Mouse (Mus musculus): ENCODE results near the gene Exoc2. TPM values are rescaled to one million over a fixed set of nuclear protein-coding genes. Genes with fewer than 3 reads are reported as not detected.

Gene Exoc2
- polyA plus RNA-seq, 1 experiment from 2014 or later: 36.0 TPM

GRCm38 (mm10) chr13:30931613-30932012 lies 42.3 kb downstream of the Exoc2 start:
- Histone ChIP-seq H3K4me1 (ENCODE audit: control insufficient read depth, insufficient read depth, low read length) (0 out of 2 replicates have a peak, but pooled peaks cover 2% of the 10 kb centered on the region), H3K4me3 (ENCODE audit: low read depth, low read length) (no peak overlapping the region), H3K36me3 (ENCODE audit: control insufficient read depth, insufficient read depth, low read length) (0 out of 2 replicates have a peak, but pooled peaks cover 2% of the 10 kb centered on the region), H3K9ac (replicated peaks; ENCODE audit: low read depth, low read length) (no peak overlapping the region), H3K27me3 (ENCODE audit: control insufficient read depth, insufficient read depth, low read length) (no peaks in the 10 kb centered on the region), H3K9me3 (ENCODE audit: control insufficient read depth, low read depth, low read length) (no peaks in the 10 kb centered on the region), H3K27ac (ENCODE audit: low read length) (no peak overlapping the region), H3K4me2 (replicated peaks; ENCODE audit: low read depth, low read length) (no peak overlapping the region)
- WGBS: 72% methylated on average over 4 of the region's 4 CpGs
- ATAC-seq (ENCODE audit: insufficient number of reproducible peaks, insufficient read depth, low FRiP score, low read depth): no peak

GRCm38 (mm10) chr13:30929119-30929518 lies 44.8 kb downstream of the Exoc2 start:
- Histone ChIP-seq H3K9ac (replicated peaks; ENCODE audit: low read depth, low read length) (no peak overlapping the region), H3K4me3 (ENCODE audit: low read depth, low read length) (no peak overlapping the region), H3K4me1 (ENCODE audit: control insufficient read depth, insufficient read depth, low read length) (0 out of 2 replicates have a peak, but pooled peaks cover 2% of the 10 kb centered on the region), H3K9me3 (ENCODE audit: control insufficient read depth, low read depth, low read length) (no peaks in the 10 kb centered on the region), H3K36me3 (ENCODE audit: control insufficient read depth, insufficient read depth, low read length) (peaks cover under 1% of the 10 kb centered on the region; the same call in 1 of the 2 replicates), H3K27me3 (ENCODE audit: control insufficient read depth, insufficient read depth, low read length) (no peaks in the 10 kb centered on the region), H3K4me2 (replicated peaks; ENCODE audit: low read depth, low read length) (no peak overlapping the region), H3K27ac (ENCODE audit: low read length) (no peak overlapping the region)
- WGBS: 84% methylated on average over 2 of the region's 2 CpGs
- no peak for ATAC-seq (ENCODE audit: insufficient number of reproducible peaks, insufficient read depth, low FRiP score, low read depth)

- H3K27ac ChIP-seq (ENCODE audit: low read length): no peak overlapping the region
- no peaks in the 10 kb centered on the region for H3K27me3 ChIP-seq (ENCODE audit: control insufficient read depth, insufficient read depth, low read length)
- ATAC-seq (ENCODE audit: insufficient number of reproducible peaks, insufficient read depth, low FRiP score, low read depth): peak; percentile 28; the same call in 1 of the 2 replicates
- WGBS: 53% methylated on average over 6 of the region's 6 CpGs
- H3K4me2 ChIP-seq (replicated peaks; ENCODE audit: low read depth, low read length): no peak overlapping the region
- H3K4me1 ChIP-seq (ENCODE audit: control insufficient read depth, insufficient read depth, low read length): 0 out of 2 replicates have a peak, but pooled peaks cover 2% of the 10 kb centered on the region
- no peak overlapping the region for H3K9ac ChIP-seq (replicated peaks; ENCODE audit: low read depth, low read length)
- no peak overlapping the region for H3K4me3 ChIP-seq (ENCODE audit: low read depth, low read length)
- H3K9me3 ChIP-seq (ENCODE audit: control insufficient read depth, low read depth, low read length): no peaks in the 10 kb centered on the region
- no peaks in the 10 kb centered on the region; the same call in 1 of the 2 replicates for H3K36me3 ChIP-seq (ENCODE audit: control insufficient read depth, insufficient read depth, low read length)
These were observed 49.6 kb downstream of the Exoc2 start for GRCm38 (mm10) chr13:30924269-30924668.

- no peaks in the 10 kb centered on the region for H3K9me3 ChIP-seq (ENCODE audit: control insufficient read depth, low read depth, low read length)
- H3K27ac ChIP-seq (ENCODE audit: low read length): no peak overlapping the region
- H3K27me3 ChIP-seq (ENCODE audit: control insufficient read depth, insufficient read depth, low read length): no peaks in the 10 kb centered on the region
- no peak overlapping the region for H3K4me2 ChIP-seq (replicated peaks; ENCODE audit: low read depth, low read length)
- H3K36me3 ChIP-seq (ENCODE audit: control insufficient read depth, insufficient read depth, low read length): no peaks in the 10 kb centered on the region; the same call in 1 of the 2 replicates
- WGBS: 86% methylated on average over 4 of the region's 4 CpGs
- H3K4me3 ChIP-seq (ENCODE audit: low read depth, low read length): no peak overlapping the region
- ATAC-seq (ENCODE audit: insufficient number of reproducible peaks, insufficient read depth, low FRiP score, low read depth): no peak
- 0 out of 2 replicates have a peak, but pooled peaks cover 2% of the 10 kb centered on the region for H3K4me1 ChIP-seq (ENCODE audit: control insufficient read depth, insufficient read depth, low read length)
- no peak overlapping the region for H3K9ac ChIP-seq (replicated peaks; ENCODE audit: low read depth, low read length)
These were observed 52.0 kb downstream of the Exoc2 start for GRCm38 (mm10) chr13:30921914-30922313.

GRCm38 (mm10) chr13:30913757-30914156 lies 60.1 kb downstream of the Exoc2 start:
- no peak overlapping the region for H3K4me2 ChIP-seq (replicated peaks; ENCODE audit: low read depth, low read length)
- no peak for ATAC-seq (ENCODE audit: insufficient number of reproducible peaks, insufficient read depth, low FRiP score, low read depth)
- H3K4me3 ChIP-seq (ENCODE audit: low read depth, low read length): no peak overlapping the region
- H3K9me3 ChIP-seq (ENCODE audit: control insufficient read depth, low read depth, low read length): no peaks in the 10 kb centered on the region
- no peak overlapping the region for H3K9ac ChIP-seq (replicated peaks; ENCODE audit: low read depth, low read length)
- no peaks in the 10 kb centered on the region for H3K27me3 ChIP-seq (ENCODE audit: control insufficient read depth, insufficient read depth, low read length)
- H3K27ac ChIP-seq (ENCODE audit: low read length): no peak overlapping the region
- peaks cover 4% of the 10 kb centered on the region for H3K4me1 ChIP-seq (ENCODE audit: control insufficient read depth, insufficient read depth, low read length)
- H3K36me3 ChIP-seq (ENCODE audit: control insufficient read depth, insufficient read depth, low read length): no peaks in the 10 kb centered on the region; the same call in 1 of the 2 replicates

GRCm38 (mm10) chr13:30913028-30913427 lies 60.9 kb downstream of the Exoc2 start:
- H3K4me1 ChIP-seq (ENCODE audit: control insufficient read depth, insufficient read depth, low read length): peaks cover 4% of the 10 kb centered on the region
- H3K9ac ChIP-seq (replicated peaks; ENCODE audit: low read depth, low read length): no peak overlapping the region
- WGBS: 16% methylated on average over 4 of the region's 4 CpGs
- H3K36me3 ChIP-seq (ENCODE audit: control insufficient read depth, insufficient read depth, low read length): no peaks in the 10 kb centered on the region; the same call in 1 of the 2 replicates
- ATAC-seq (ENCODE audit: insufficient number of reproducible peaks, insufficient read depth, low FRiP score, low read depth): no peak
- no peak overlapping the region for H3K27ac ChIP-seq (ENCODE audit: low read length)
- H3K9me3 ChIP-seq (ENCODE audit: control insufficient read depth, low read depth, low read length): no peaks in the 10 kb centered on the region
- no peak overlapping the region for H3K4me2 ChIP-seq (replicated peaks; ENCODE audit: low read depth, low read length)
- H3K4me3 ChIP-seq (ENCODE audit: low read depth, low read length): no peak overlapping the region
- H3K27me3 ChIP-seq (ENCODE audit: control insufficient read depth, insufficient read depth, low read length): no peaks in the 10 kb centered on the region

GRCm38 (mm10) chr13:30911931-30912625 lies 61.8 kb downstream of the Exoc2 start:
- no peaks in the 10 kb centered on the region for H3K9me3 ChIP-seq (ENCODE audit: control insufficient read depth, low read depth, low read length)
- no peak for ATAC-seq (ENCODE audit: insufficient number of reproducible peaks, insufficient read depth, low FRiP score, low read depth)
- WGBS: 41% methylated on average over 5 of the region's 5 CpGs
- H3K4me3 ChIP-seq (ENCODE audit: low read depth, low read length): no peak overlapping the region
- H3K4me1 ChIP-seq (ENCODE audit: control insufficient read depth, insufficient read depth, low read length): peaks cover 4% of the 10 kb centered on the region
- H3K9ac ChIP-seq (replicated peaks; ENCODE audit: low read depth, low read length): no peak overlapping the region
- H3K27me3 ChIP-seq (ENCODE audit: control insufficient read depth, insufficient read depth, low read length): no peaks in the 10 kb centered on the region
- no peaks in the 10 kb centered on the region; the same call in 1 of the 2 replicates for H3K36me3 ChIP-seq (ENCODE audit: control insufficient read depth, insufficient read depth, low read length)
- no peak overlapping the region for H3K4me2 ChIP-seq (replicated peaks; ENCODE audit: low read depth, low read length)
- H3K27ac ChIP-seq (ENCODE audit: low read length): no peak overlapping the region

- Histone ChIP-seq H3K4me2 (replicated peaks; ENCODE audit: low read depth, low read length) (no peak overlapping the region), H3K9me3 (ENCODE audit: control insufficient read depth, low read depth, low read length) (no peaks in the 10 kb centered on the region), H3K9ac (replicated peaks; ENCODE audit: low read depth, low read length) (no peak overlapping the region), H3K36me3 (ENCODE audit: control insufficient read depth, insufficient read depth, low read length) (no peaks in the 10 kb centered on the region; the same call in 1 of the 2 replicates), H3K27me3 (ENCODE audit: control insufficient read depth, insufficient read depth, low read length) (no peaks in the 10 kb centered on the region), H3K27ac (ENCODE audit: low read length) (no peak overlapping the region), H3K4me3 (ENCODE audit: low read depth, low read length) (no peak overlapping the region), H3K4me1 (ENCODE audit: control insufficient read depth, insufficient read depth, low read length) (peaks cover 4% of the 10 kb centered on the region)
- 55% methylated on average over 5 of the region's 5 CpGs for WGBS
- no peak for ATAC-seq (ENCODE audit: insufficient number of reproducible peaks, insufficient read depth, low FRiP score, low read depth)
These were observed 63.0 kb downstream of the Exoc2 start for GRCm38 (mm10) chr13:30910889-30911288.

All from stomach, embryonic 14.5 days (tissue).